Mouse (Mus musculus): ENCODE results near the gene Rpa2.

Rpa2 gene

GRCm38 (mm10) chr4:132803876-132804275 lies 35.7 kb downstream of the Rpa2 start:
- no peak for DNase-seq (ENCODE audit: low spot score)

- DNase-seq (ENCODE audit: low spot score) = peak; percentile 56
Observed at GRCm38 (mm10) chr4:132804331-132804730, 36.2 kb downstream of the Rpa2 start.

GRCm38 (mm10) chr4:132805146-132805545 lies 37.0 kb downstream of the Rpa2 start:
- DNase-seq (ENCODE audit: low spot score) = no peak

GRCm38 (mm10) chr4:132805599-132806197 lies 37.6 kb downstream of the Rpa2 start:
- no peak for DNase-seq (ENCODE audit: low spot score)

- no peak for DNase-seq (ENCODE audit: low spot score)
Observed at GRCm38 (mm10) chr4:132806620-132807191, 38.6 kb downstream of the Rpa2 start.

GRCm38 (mm10) chr4:132807771-132808641 lies 39.9 kb downstream of the Rpa2 start:
- DNase-seq (ENCODE audit: low spot score) = peak; percentile 46

- no peak for DNase-seq (ENCODE audit: low spot score)
Observed at GRCm38 (mm10) chr4:132809621-132810020, 41.5 kb downstream of the Rpa2 start.

- peak; percentile 40 for DNase-seq (ENCODE audit: low spot score)
Observed at GRCm38 (mm10) chr4:132816404-132816803, 48.3 kb downstream of the Rpa2 start.

- DNase-seq (ENCODE audit: low spot score) = no peak
Observed at GRCm38 (mm10) chr4:132816855-132817254, 48.7 kb downstream of the Rpa2 start.

GRCm38 (mm10) chr4:132818442-132818841 lies 50.3 kb downstream of the Rpa2 start:
- DNase-seq (ENCODE audit: low spot score) = no peak

GRCm38 (mm10) chr4:132823614-132824366 lies 55.7 kb downstream of the Rpa2 start:
- peak; percentile 71 for DNase-seq (ENCODE audit: low spot score)
